Mouse (Mus musculus): ENCODE measurements around the gene Txk. TPM values are rescaled to one million over a fixed set of nuclear protein-coding genes. Genes with fewer than 3 reads are reported as not detected.
A peak's percentile ranks its signal among the peaks of the same experiment; 100 is the strongest.

Txk gene
- polyA plus RNA-seq, 1 experiment from 2014 or later: 0.10 TPM

GRCm38 (mm10) chr5:72709451-72709850 lies 43.1 kb downstream of the Txk start:
- Histone ChIP-seq H3K9ac (no peak overlapping the region), H3K9me3 (no peaks in the 10 kb centered on the region), H3K27ac (no peak overlapping the region), H3K4me3 (no peak overlapping the region), H3K4me2 (no peak overlapping the region), H3K27me3 (no peaks in the 10 kb centered on the region), H3K36me3 (no peaks in the 10 kb centered on the region), H3K4me1 (replicated peaks) (no peaks in the 10 kb centered on the region)
- WGBS: 90% methylated on average over 13 of the region's 13 CpGs
- no peak for ATAC-seq (ENCODE audit: low FRiP score)

GRCm38 (mm10) chr5:72706722-72707121 lies 45.9 kb downstream of the Txk start:
- 65% methylated on average over 10 of the region's 10 CpGs for WGBS
- no peak for ATAC-seq (ENCODE audit: low FRiP score)
- Histone ChIP-seq H3K27ac (no peak overlapping the region), H3K9me3 (no peaks in the 10 kb centered on the region), H3K9ac (no peak overlapping the region), H3K4me1 (replicated peaks) (no peaks in the 10 kb centered on the region), H3K4me3 (no peak overlapping the region), H3K4me2 (no peak overlapping the region), H3K27me3 (no peaks in the 10 kb centered on the region), H3K36me3 (no peaks in the 10 kb centered on the region)

- WGBS: 54% methylated on average over 10 of the region's 10 CpGs
- H3K4me2 ChIP-seq: peak overlapping the region; percentile 21; the same call in 1 of the 2 replicates
- no peak overlapping the region for H3K9ac ChIP-seq
- H3K4me3 ChIP-seq: no peak overlapping the region
- no peak for ATAC-seq (ENCODE audit: low FRiP score)
- H3K27ac ChIP-seq: no peak overlapping the region
- no peaks in the 10 kb centered on the region for H3K9me3 ChIP-seq
- H3K4me1 ChIP-seq (replicated peaks): no peaks in the 10 kb centered on the region
- H3K27me3 ChIP-seq: no peaks in the 10 kb centered on the region
- no peaks in the 10 kb centered on the region for H3K36me3 ChIP-seq
Measured at GRCm38 (mm10) chr5:72706095-72706494, 46.5 kb downstream of the Txk start.

- Histone ChIP-seq H3K27me3 (no peaks in the 10 kb centered on the region), H3K9ac (no peak overlapping the region), H3K4me3 (no peak overlapping the region), H3K4me2 (no peak overlapping the region), H3K27ac (no peak overlapping the region), H3K36me3 (no peaks in the 10 kb centered on the region), H3K4me1 (replicated peaks) (peaks cover 13% of the 10 kb centered on the region; the same call in 1 of the 2 replicates), H3K9me3 (no peaks in the 10 kb centered on the region)
- no peak for ATAC-seq (ENCODE audit: low FRiP score)
Measured at GRCm38 (mm10) chr5:72702202-72702601, 50.4 kb downstream of the Txk start.

- Histone ChIP-seq H3K4me1 (replicated peaks) (peaks cover 20% of the 10 kb centered on the region; the same call in 1 of the 2 replicates), H3K27ac (no peak overlapping the region), H3K27me3 (no peaks in the 10 kb centered on the region), H3K36me3 (no peaks in the 10 kb centered on the region), H3K9ac (no peak overlapping the region), H3K4me2 (no peak overlapping the region), H3K9me3 (no peaks in the 10 kb centered on the region), H3K4me3 (no peak overlapping the region)
- ATAC-seq (ENCODE audit: low FRiP score): no peak
- WGBS: 59% methylated on average over 2 of the region's 2 CpGs
Measured at GRCm38 (mm10) chr5:72699500-72699818, 53.1 kb downstream of the Txk start.

- no peak for ATAC-seq (ENCODE audit: low FRiP score)
- 79% methylated on average over 7 of the region's 7 CpGs for WGBS
- H3K9ac ChIP-seq: no peak overlapping the region
- no peaks in the 10 kb centered on the region for H3K36me3 ChIP-seq
- no peak overlapping the region for H3K27ac ChIP-seq
- no peaks in the 10 kb centered on the region for H3K27me3 ChIP-seq
- H3K4me1 ChIP-seq (replicated peaks): peaks cover 20% of the 10 kb centered on the region; the same call in 1 of the 2 replicates
- H3K4me3 ChIP-seq: no peak overlapping the region
- no peaks in the 10 kb centered on the region for H3K9me3 ChIP-seq
- no peak overlapping the region for H3K4me2 ChIP-seq
Measured at GRCm38 (mm10) chr5:72698818-72699499, 53.6 kb downstream of the Txk start.

GRCm38 (mm10) chr5:72698343-72698742 lies 54.2 kb downstream of the Txk start:
- no peak for ATAC-seq (ENCODE audit: low FRiP score)
- WGBS: 61% methylated on average over 3 of the region's 3 CpGs
- H3K27ac ChIP-seq: no peak overlapping the region

GRCm38 (mm10) chr5:72696491-72696890 lies 56.1 kb downstream of the Txk start:
- Histone ChIP-seq H3K27ac (no peak overlapping the region), H3K27me3 (no peaks in the 10 kb centered on the region), H3K4me1 (replicated peaks) (peaks cover 20% of the 10 kb centered on the region; the same call in 1 of the 2 replicates), H3K4me2 (no peak overlapping the region), H3K4me3 (no peak overlapping the region), H3K9me3 (no peaks in the 10 kb centered on the region), H3K36me3 (no peaks in the 10 kb centered on the region), H3K9ac (no peak overlapping the region)
- no peak; the same call in 1 of the 2 replicates for ATAC-seq (ENCODE audit: low FRiP score)
- 67% methylated on average over 13 of the region's 13 CpGs for WGBS

More at GRCm38 (mm10) chr5:72698343-72698742, 54.2 kb downstream of the Txk start:
- H3K4me1 ChIP-seq (replicated peaks): peaks cover 20% of the 10 kb centered on the region; the same call in 1 of the 2 replicates
- no peaks in the 10 kb centered on the region for H3K36me3 ChIP-seq
- H3K9ac ChIP-seq: no peak overlapping the region
- H3K4me2 ChIP-seq: no peak overlapping the region
- no peaks in the 10 kb centered on the region for H3K27me3 ChIP-seq
- H3K4me3 ChIP-seq: no peak overlapping the region
- H3K9me3 ChIP-seq: no peaks in the 10 kb centered on the region

GRCm38 (mm10) chr5:72694684-72695083 lies 57.9 kb downstream of the Txk start:
- Histone ChIP-seq H3K9me3 (no peaks in the 10 kb centered on the region), H3K27ac (no peak overlapping the region), H3K36me3 (no peaks in the 10 kb centered on the region), H3K27me3 (no peaks in the 10 kb centered on the region), H3K4me3 (no peak overlapping the region), H3K4me1 (replicated peaks) (peaks cover 20% of the 10 kb centered on the region; the same call in 1 of the 2 replicates), H3K9ac (no peak overlapping the region), H3K4me2 (no peak overlapping the region)
- WGBS: 88% methylated on average over 2 of the region's 2 CpGs
- ATAC-seq (ENCODE audit: low FRiP score): no peak

- H3K4me3 ChIP-seq: no peak overlapping the region
- no peaks in the 10 kb centered on the region for H3K36me3 ChIP-seq
- no peaks in the 10 kb centered on the region for H3K9me3 ChIP-seq
- no peak overlapping the region for H3K4me2 ChIP-seq
- 85% methylated on average over 5 of the region's 5 CpGs for WGBS
- no peak; the same call in 1 of the 2 replicates for ATAC-seq (ENCODE audit: low FRiP score)
- H3K27ac ChIP-seq: no peak overlapping the region
- H3K4me1 ChIP-seq (replicated peaks): no peaks in the 10 kb centered on the region
- H3K9ac ChIP-seq: no peak overlapping the region
- H3K27me3 ChIP-seq: no peaks in the 10 kb centered on the region
Measured at GRCm38 (mm10) chr5:72690516-72690915, 62.1 kb downstream of the Txk start.

GRCm38 (mm10) chr5:72689556-72689955 lies 63.0 kb downstream of the Txk start:
- no peak overlapping the region for H3K4me3 ChIP-seq
- H3K4me1 ChIP-seq (replicated peaks): no peaks in the 10 kb centered on the region
- 93% methylated on average over 7 of the region's 7 CpGs for WGBS
- H3K27ac ChIP-seq: no peak overlapping the region
- ATAC-seq (ENCODE audit: low FRiP score): no peak
- H3K4me2 ChIP-seq: no peak overlapping the region
- H3K9ac ChIP-seq: no peak overlapping the region
- no peaks in the 10 kb centered on the region for H3K9me3 ChIP-seq
- no peaks in the 10 kb centered on the region for H3K27me3 ChIP-seq
- no peaks in the 10 kb centered on the region for H3K36me3 ChIP-seq

GRCm38 (mm10) chr5:72681451-72681850 lies 71.1 kb downstream of the Txk start:
- no peak for ATAC-seq (ENCODE audit: low FRiP score)
- no peak overlapping the region for H3K27ac ChIP-seq
- no peaks in the 10 kb centered on the region for H3K4me1 ChIP-seq (replicated peaks)
- H3K27me3 ChIP-seq: no peaks in the 10 kb centered on the region
- no peaks in the 10 kb centered on the region for H3K36me3 ChIP-seq
- H3K9me3 ChIP-seq: no peaks in the 10 kb centered on the region
- H3K4me3 ChIP-seq: no peak overlapping the region
- H3K9ac ChIP-seq: no peak overlapping the region
- H3K4me2 ChIP-seq: no peak overlapping the region
- 90% methylated on average over 6 of the region's 6 CpGs for WGBS

- Histone ChIP-seq H3K36me3 (no peaks in the 10 kb centered on the region), H3K9ac (no peak overlapping the region), H3K27me3 (no peaks in the 10 kb centered on the region), H3K4me1 (replicated peaks) (no peaks in the 10 kb centered on the region; the same call in 1 of the 2 replicates), H3K4me3 (no peak overlapping the region), H3K27ac (no peak overlapping the region), H3K4me2 (no peak overlapping the region), H3K9me3 (no peaks in the 10 kb centered on the region)
- ATAC-seq (ENCODE audit: low FRiP score): no peak
- 89% methylated on average over 9 of the region's 9 CpGs for WGBS
Measured at GRCm38 (mm10) chr5:72674994-72675542, 77.5 kb downstream of the Txk start.

Measured in hindbrain, embryonic 13.5 days (tissue).